Mouse (Mus musculus) heart, embryonic 14.5 days (tissue): Measurements from ENCODE around the gene Sgta. TPM values are rescaled to one million over a fixed set of nuclear protein-coding genes. Genes with fewer than 3 reads are reported as not detected.

Experiments
- ATAC-seq: fragments of 200-750 bp; cut with Nextera tagmentation; 2 replicates; pipeline ENCODE4 v1.8.0; 2017; ENCODE audit warnings: low read depth, moderate TSS enrichment; ENCODE audit not compliant: insufficient number of reproducible peaks, insufficient read depth, low FRiP score
- H3K27ac ChIP-seq, 2 experiments: fragments of 200-500 bp in 1 of 2; fragments of 300-500 bp in 1 of 2; sonication (generic) in 1 of 2; replicated peaks in 1 of 2; 2 replicates each; pipeline ENCODE4 v1.5.1; 2012 to 2014; ENCODE audit warnings: low read depth in 2 of 2, low read length in 2 of 2, control low read depth in 1 of 2, mild to moderate bottlenecking in 1 of 2, mixed read lengths in 1 of 2; ENCODE audit not compliant: control insufficient read depth in 1 of 2, insufficient read depth in 1 of 2
- H3K27me3 ChIP-seq: fragments of 300-500 bp; sonication (generic); 2 replicates; pipeline ENCODE4 v1.6.1; 2014; ENCODE audit warnings: mild to moderate bottlenecking, low read length, control low read depth; ENCODE audit not compliant: control insufficient read depth, insufficient read depth
- H3K36me3 ChIP-seq: fragments of 300-500 bp; sonication (generic); 2 replicates; pipeline ENCODE4 v1.6.1; 2014; ENCODE audit warnings: mild to moderate bottlenecking, control low read depth, low read length, mixed read lengths; ENCODE audit not compliant: control insufficient read depth, insufficient read depth
- H3K4me1 ChIP-seq, 2 experiments: fragments of 200-500 bp in 1 of 2; fragments of 300-500 bp in 1 of 2; sonication (generic) in 1 of 2; 2 replicates each; pipeline ENCODE4 v1.6.1; 2012 to 2014; ENCODE audit warnings: low read length in 2 of 2, control low read depth in 1 of 2, mixed read lengths in 1 of 2; ENCODE audit not compliant: control insufficient read depth in 2 of 2, insufficient read depth in 2 of 2
- H3K4me2 ChIP-seq: fragments of 300-500 bp; sonication (generic); 2 replicates; pipeline ENCODE4 v1.6.1; 2014; ENCODE audit warnings: mild to moderate bottlenecking, low read length
- H3K4me3 ChIP-seq, 2 experiments: fragments of 200-500 bp in 1 of 2; fragments of 300-500 bp in 1 of 2; sonication (generic) in 1 of 2; 2 replicates each; pipeline ENCODE4 v1.5.1; 2012 to 2014; ENCODE audit warnings: low read length in 2 of 2, mild to moderate bottlenecking in 2 of 2, control low read depth in 1 of 2, low read depth in 1 of 2, moderate library complexity in 1 of 2; ENCODE audit not compliant: control insufficient read depth in 1 of 2, insufficient read depth in 1 of 2
- H3K9ac ChIP-seq: fragments of 300-500 bp; sonication (generic); 2 replicates; pipeline ENCODE4 v1.6.1; 2014; ENCODE audit warnings: mild to moderate bottlenecking, low read length
- H3K9me3 ChIP-seq: fragments of 300-500 bp; sonication (generic); 2 replicates; pipeline ENCODE4 v1.6.1; 2016; ENCODE audit warnings: low read length, control low read depth; ENCODE audit not compliant: control insufficient read depth
- WGBS: fragments of 180-500 bp; shearing (Covaris S2); extraction: QIAGEN DNeasy Blood & Tissue Kit; methylation state at CpG from one replicate; pipeline ENCODE4 v1.1.7; 2014; 5-methylcytosine and 5-hydroxymethylcytosine counted together
- polyA plus RNA-seq: library from polyadenylated mRNA; unstranded; fragments of >200 nt; fragmentation: Nextera tagmentation; extraction: Ambion mirVana; gene quantifications from 2 replicates; pipeline ENCODE4 v1.2.1, GENCODE M21; 2014

Gene Sgta
- polyA plus RNA-seq, 1 experiment from 2014 or later, result 136 TPM

- H3K9me3 ChIP-seq, result no peaks in the 10 kb centered on the region
- 39% methylated on average over 2 of the region's 2 CpGs for WGBS
- no peak overlapping the region for H3K4me3 ChIP-seq
- no peak overlapping the region for H3K4me2 ChIP-seq
- no peaks in the 10 kb centered on the region for H3K27me3 ChIP-seq
- H3K27ac ChIP-seq, result no peak overlapping the region
- H3K36me3 ChIP-seq, result no peaks in the 10 kb centered on the region
- H3K4me1 ChIP-seq, result peaks cover 2 to 7% of the 10 kb centered on the region in 2 experiments; a peak in 2 of 4 replicates
- no peak; the same call in 1 of the 2 replicates for ATAC-seq
- no peak overlapping the region for H3K9ac ChIP-seq
Observed at GRCm38 (mm10) chr10:81089216-81089615, 29.2 kb upstream of the Sgta start.

DNA sequence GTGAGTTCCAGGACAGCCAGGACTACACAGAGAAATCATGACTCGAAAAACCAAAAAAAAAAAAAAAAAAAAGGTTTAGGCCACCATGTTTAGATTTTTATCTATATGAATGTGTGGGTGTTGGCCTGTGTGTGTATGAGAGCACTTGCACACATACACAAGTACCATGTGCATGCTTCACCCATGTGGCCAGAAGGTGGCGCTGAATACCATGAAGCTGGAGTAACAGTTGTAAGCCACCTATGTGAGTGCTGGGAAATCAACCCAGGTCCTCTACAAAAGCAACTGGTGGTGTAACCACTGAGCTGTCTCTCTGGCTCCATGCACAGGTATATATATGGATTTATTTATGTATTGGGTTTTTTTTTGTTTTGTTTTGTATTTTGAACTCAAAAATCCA lies 27.0 kb upstream of the Sgta start:
- no peak for ATAC-seq
- 50% methylated on average over 2 of the region's 2 CpGs for WGBS
- H3K4me3 ChIP-seq, result no peak overlapping the region
- H3K36me3 ChIP-seq, result peaks cover 8% of the 10 kb centered on the region
- no peak overlapping the region for H3K4me2 ChIP-seq
- no peaks in the 10 kb centered on the region for H3K27me3 ChIP-seq
- H3K4me1 ChIP-seq, result peaks cover 0 to 7% of the 10 kb centered on the region in 2 experiments; a peak in 2 of 4 replicates
- H3K9me3 ChIP-seq, result no peaks in the 10 kb centered on the region
- H3K27ac ChIP-seq, result no peak overlapping the region
- no peak overlapping the region for H3K9ac ChIP-seq

DNA sequence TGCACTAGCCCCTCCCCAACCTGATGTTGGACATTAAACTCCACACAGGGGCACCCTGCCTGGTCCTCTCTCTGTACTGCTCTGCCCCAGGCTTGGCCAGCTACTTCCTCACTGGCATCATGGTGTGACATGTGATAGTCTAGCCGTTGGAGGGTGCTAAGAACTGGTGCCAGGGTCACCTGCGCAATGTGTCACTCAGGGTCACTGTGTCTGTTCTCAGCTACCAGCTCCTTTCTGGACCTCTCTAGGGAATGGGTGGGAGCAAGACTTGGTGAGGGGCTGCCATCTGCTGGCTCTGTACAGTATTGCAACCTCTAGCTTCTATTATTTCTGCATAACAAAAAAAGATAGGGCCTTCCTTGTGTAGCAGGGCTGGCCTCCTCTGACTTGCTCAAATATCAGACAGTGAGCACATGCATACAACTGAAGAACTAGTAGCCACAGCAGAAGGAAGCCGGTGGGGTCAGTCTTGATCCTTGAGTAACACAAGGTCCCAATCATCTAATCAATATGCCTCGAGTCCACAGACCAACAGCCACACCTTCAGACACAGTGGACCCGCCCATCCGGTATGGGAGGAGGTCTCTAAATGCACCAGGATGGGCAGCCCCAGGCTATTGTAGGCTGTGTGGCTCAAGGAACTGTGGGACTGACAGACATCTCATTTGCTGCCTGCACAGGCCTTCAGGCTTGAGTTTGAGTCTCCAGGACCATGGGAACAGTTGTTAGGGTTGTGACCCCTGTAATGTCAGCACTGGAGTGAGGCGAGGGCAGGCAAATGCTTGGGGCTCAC lies 22.4 kb upstream of the Sgta start:
- H3K4me2 ChIP-seq, result no peak overlapping the region
- H3K4me3 ChIP-seq, result no peak overlapping the region
- H3K9ac ChIP-seq, result no peak overlapping the region
- WGBS, result 74% methylated on average over 7 of the region's 7 CpGs
- no peaks in the 10 kb centered on the region for H3K9me3 ChIP-seq
- no peak overlapping the region for H3K27ac ChIP-seq
- ATAC-seq, result no peak; the same call in 1 of the 2 replicates
- peaks cover 54% of the 10 kb centered on the region for H3K36me3 ChIP-seq
- no peaks in the 10 kb centered on the region for H3K4me1 ChIP-seq
- H3K27me3 ChIP-seq, result no peaks in the 10 kb centered on the region

DNA sequence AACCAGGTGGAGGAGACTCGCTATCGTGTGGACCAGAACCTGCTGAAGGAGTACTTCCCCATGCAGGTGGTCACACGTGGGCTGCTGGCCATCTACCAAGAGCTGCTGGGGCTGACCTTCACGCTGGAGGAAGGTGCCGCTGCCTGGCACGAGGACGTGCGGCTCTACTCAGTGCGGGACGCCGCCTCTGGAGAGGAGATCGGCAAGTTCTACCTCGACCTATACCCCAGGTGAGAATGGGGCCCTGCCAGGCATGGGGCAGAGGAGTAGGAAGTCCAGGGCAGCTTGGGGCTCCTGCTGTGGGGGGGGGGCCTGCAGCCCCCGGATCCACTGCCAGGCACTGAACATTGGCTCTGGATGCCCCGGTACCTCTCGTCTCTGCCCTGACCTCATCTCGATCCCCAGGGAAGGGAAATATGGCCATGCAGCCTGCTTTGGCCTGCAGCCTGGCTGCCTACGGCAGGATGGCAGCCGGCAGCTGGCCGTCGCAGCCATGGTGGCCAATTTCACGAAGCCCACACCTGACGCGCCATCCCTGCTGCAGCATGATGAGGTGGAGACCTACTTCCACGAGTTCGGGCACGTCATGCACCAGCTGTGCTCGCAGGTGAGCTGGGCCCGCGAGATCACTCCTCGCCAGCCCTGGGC lies 20.2 kb upstream of the Sgta start:
- no peak for ATAC-seq
- no peaks in the 10 kb centered on the region for H3K4me1 ChIP-seq
- H3K27me3 ChIP-seq, result no peaks in the 10 kb centered on the region
- H3K9me3 ChIP-seq, result no peaks in the 10 kb centered on the region
- WGBS, result 90% methylated on average over 31 of the region's 31 CpGs
- H3K4me3 ChIP-seq, result no peak overlapping the region
- peaks cover 64% of the 10 kb centered on the region for H3K36me3 ChIP-seq
- no peak overlapping the region for H3K27ac ChIP-seq
- H3K4me2 ChIP-seq, result no peak overlapping the region
- no peak overlapping the region for H3K9ac ChIP-seq

DNA sequence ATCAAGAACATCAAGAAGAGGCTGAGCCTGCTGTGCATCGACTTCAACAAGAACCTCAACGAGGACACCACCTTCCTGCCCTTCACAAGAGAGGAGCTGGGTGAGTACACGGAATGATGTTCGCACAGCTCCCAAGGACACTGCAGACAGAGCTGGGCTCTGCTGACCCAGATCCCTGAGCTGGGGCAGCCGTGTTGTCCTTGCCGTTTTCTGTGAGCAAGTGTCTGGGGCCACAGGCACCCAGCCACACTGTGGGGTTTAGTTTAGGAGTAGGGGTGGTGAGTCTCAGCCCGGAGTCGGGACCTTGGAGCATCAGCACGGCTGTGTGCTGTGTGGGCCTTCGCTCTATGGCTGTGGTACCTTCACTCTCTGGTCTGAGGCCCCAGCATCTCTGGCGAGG lies 17.9 kb upstream of the Sgta start:
- 85% methylated on average over 11 of the region's 11 CpGs for WGBS

GRCm38 (mm10) chr10:81076356-81076755 lies 16.4 kb upstream of the Sgta start:
- no peak overlapping the region for H3K4me2 ChIP-seq
- peaks cover 60% of the 10 kb centered on the region for H3K36me3 ChIP-seq
- ATAC-seq, result no peak
- no peaks in the 10 kb centered on the region for H3K27me3 ChIP-seq
- H3K9me3 ChIP-seq, result no peaks in the 10 kb centered on the region
- H3K27ac ChIP-seq, result no peak overlapping the region
- no peaks in the 10 kb centered on the region for H3K4me1 ChIP-seq
- H3K4me3 ChIP-seq, result no peak overlapping the region
- WGBS, result 89% methylated on average over 1 of the region's 1 CpGs
- no peak overlapping the region for H3K9ac ChIP-seq

More for the DNA sequence above, 17.9 kb upstream of the Sgta start:
- Histone ChIP-seq H3K4me3 (no peak overlapping the region), H3K4me2 (no peak overlapping the region), H3K27ac (no peak overlapping the region), H3K36me3 (peaks cover 75% of the 10 kb centered on the region), H3K9me3 (no peaks in the 10 kb centered on the region), H3K4me1 (no peaks in the 10 kb centered on the region), H3K9ac (no peak overlapping the region), H3K27me3 (no peaks in the 10 kb centered on the region)
- no peak for ATAC-seq

GRCm38 (mm10) chr10:81075734-81076133 lies 15.8 kb upstream of the Sgta start:
- 83% methylated on average over 8 of the region's 8 CpGs for WGBS
- H3K4me1 ChIP-seq, result peaks cover under 1 to 1% of the 10 kb centered on the region in 2 experiments; a peak in 3 of 4 replicates
- no peak overlapping the region for H3K9ac ChIP-seq
- no peak for ATAC-seq
- peaks cover 54% of the 10 kb centered on the region for H3K36me3 ChIP-seq
- no peaks in the 10 kb centered on the region for H3K9me3 ChIP-seq
- no peaks in the 10 kb centered on the region for H3K27me3 ChIP-seq
- no peak overlapping the region for H3K4me2 ChIP-seq
- no peak overlapping the region for H3K4me3 ChIP-seq
- H3K27ac ChIP-seq, result no peak overlapping the region
